Mouse (Mus musculus) skeletal muscle tissue, adult 2 months (tissue): ENCODE measurements around the gene Serpina3m.
"Not testable (repeated sequence)": the region's sequence is repeated elsewhere in the genome, so short reads cannot be mapped to it uniquely, and the experiment has no call there.

ENCODE experiments used
- DNase-seq: peaks from one replicate; pipeline ENCODE4 v3.0.0-alpha.2; 2012; ENCODE audit warnings: low read depth, low spot score

Gene Serpina3m

DNA sequence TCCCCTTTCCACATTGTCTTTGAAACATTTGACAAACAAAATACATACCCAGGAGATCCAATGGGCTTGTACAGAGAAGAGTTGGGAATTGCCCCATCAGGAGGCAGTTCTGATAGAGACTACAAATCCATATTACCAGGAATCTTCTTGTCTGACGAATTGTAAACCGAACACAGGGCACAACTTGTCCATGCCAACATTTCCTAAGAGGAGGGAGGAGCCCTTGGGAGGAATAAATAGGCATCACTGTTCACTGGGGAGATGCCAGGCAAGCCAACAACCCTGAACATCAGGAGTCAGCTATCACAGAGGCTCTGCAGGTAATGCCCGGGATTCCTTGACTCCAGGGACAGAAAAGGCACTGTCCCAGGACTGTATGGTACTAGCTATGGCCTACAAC, at the start of gene Serpina3m, which contains the start of gene Serpina3k:
Gene Serpina3m, plus strand, starts transcription at position 261 of the 400 bp plus-strand sequence.
Gene Serpina3k, plus strand, starts transcription at position 261 of the 400 bp plus-strand sequence.
- DNase-seq, result not testable (repeated sequence)

DNA sequence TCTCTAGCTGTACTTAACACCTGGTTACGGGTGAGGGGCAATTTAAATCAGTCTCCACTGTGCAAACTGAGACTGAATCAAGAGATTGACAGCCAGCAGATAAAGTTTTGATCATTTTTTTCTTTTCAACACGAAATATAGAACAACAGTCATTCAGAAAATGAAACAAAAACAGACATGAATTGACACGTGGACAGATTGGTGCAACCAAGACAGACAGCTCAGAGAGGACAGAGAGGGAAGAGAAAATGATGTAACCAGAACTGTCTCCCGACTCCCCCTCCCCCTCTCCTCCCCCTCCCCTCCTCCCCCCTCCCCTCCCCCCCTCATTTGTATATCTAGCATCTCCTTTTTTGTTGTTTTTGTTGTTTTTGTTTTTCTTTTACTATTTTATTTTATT, 48.4 kb upstream of the Serpina3m start:
- no peak for DNase-seq

DNA sequence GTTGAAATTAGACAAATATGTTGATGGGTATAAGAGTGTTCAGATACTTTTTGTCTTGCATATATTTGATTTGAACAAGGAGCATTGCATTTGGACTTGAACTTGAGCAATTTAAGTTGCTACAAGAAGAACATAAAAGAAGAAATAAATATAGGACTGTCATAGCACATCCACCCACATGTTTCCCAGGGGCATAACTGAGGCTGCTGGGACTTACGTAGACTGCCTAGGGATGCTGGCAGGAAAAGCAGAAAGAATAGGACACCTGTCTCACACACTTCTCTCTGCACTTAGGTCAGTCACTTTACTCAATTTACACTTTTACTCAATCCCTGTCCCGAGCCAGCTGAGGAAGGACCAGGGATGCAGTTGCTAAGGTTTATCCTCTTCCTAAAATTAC, 44.3 kb upstream of the Serpina3m start:
- DNase-seq, result no peak

DNA sequence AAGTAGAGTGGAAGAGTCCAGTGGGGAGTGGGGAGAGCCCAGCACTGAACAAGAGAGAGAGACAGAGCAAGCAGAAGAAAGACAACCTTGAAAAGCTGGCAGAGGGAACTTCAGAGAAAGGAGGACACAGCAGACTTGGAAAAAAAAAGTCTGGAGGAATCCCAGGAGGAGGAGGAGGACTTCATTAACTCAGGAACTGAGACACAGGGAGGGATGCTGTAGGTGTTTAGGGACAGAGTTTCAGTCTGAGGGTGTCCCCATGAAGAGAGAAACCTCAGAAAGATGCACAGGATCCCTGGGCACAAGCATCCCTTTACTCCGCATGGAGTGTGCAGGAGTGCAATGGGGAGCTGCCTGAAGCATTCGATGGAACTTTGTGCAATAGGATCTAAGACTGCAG, 40.2 kb upstream of the Serpina3m start:
- DNase-seq, result no peak

DNA sequence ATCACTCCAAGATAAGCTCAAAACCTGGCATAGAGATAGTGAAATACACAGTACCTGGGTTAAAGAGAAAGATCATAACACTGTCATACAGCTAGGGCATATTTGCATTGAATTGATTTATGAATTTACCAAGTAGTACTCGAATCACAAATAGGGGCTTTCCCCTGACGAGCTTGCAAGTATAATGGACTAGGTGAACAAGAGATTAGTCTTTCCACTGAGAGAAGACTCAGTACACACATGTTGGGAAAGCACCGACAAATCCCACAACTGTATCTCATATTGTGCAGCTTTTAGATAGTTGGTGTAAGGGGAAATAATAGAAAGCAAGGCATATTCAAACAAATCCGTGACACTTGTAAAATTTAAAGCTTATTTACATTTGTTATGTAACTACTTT, 32.3 kb upstream of the Serpina3m start:
- DNase-seq, result no peak

DNA sequence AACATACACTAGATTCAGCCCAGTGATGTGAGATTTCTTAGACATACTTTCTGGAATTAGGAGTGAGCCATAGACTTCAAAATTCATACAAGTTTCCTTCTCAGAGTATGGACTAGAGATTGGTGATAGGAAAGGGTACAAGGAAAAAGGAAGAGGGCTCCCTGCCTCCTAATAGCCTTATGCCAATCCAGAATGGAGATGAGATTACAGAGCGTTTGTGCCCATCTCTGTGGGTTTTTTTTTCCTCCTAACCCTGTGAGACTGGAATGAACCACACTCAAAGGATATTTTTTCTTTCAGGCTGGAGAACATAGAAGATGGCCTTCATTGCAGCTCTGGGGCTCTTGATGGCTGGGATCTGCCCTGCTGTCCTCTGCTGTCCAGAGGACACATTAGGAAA, 24.0 kb upstream of the Serpina3m start, which contains the start of gene Serpina3j:
Gene Serpina3j, plus strand, starts transcription at position 301 of the 400 bp plus-strand sequence.
- DNase-seq, result no peak

DNA sequence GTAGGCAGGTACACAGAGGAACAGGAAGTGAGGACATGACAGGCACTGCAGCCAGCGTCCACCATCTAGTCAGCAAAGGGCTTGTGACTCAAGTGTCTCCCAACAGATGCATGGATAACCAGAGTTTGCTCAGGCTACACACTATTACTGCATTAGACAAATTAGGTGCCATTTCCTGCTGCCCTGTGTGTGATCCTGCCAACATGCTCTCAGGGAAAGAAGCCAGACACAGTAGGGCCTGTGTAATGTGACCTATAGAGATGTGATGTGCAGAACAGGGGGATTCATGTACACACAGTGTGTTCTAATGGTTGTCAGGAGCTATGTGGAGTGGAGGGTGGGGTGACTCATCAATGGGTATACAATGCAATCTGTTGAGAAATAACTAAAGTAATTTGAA, 15.8 kb upstream of the Serpina3m start:
- no peak for DNase-seq

DNA sequence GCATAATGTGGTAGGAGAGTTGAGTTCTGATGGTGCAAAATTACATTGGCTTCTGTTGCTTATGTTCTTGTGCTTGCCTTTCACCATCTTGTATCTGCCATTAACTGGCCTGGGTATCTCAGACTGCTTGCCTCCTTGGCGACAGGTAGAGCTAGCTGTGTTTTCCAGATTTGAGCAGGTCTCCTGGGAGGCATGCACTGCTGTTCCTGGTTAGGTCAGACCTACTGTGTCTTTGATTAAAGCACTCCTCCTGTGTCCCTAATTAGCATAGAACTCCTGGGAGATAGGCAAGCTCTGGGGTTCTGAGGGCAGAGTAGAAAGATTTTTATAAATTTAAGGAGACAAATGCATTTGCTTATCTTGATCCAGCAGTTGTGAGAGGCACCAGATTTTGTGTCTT, 6.6 kb upstream of the Serpina3m start:
- no peak for DNase-seq

DNA sequence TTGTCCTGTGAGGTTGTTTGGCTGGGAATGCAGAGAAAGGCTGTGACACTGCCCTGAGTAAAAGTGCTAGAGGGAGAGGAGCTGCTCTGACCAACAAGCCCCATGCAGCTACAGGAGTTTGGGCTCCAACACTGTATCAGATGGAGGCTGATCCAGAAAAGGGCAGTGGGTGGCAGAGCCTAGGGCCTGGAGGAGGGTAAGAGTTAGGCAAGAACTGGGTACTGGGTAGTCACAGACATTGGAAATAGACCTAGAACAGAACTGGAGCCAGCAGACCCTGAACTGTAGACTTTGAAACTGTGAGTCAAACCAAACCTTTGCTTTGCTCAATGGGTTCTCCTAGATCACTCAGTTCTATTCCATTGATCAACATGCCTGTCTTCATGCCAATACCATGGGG, 1.4 kb upstream of the Serpina3m start:
- DNase-seq, result not testable (repeated sequence)

DNA sequence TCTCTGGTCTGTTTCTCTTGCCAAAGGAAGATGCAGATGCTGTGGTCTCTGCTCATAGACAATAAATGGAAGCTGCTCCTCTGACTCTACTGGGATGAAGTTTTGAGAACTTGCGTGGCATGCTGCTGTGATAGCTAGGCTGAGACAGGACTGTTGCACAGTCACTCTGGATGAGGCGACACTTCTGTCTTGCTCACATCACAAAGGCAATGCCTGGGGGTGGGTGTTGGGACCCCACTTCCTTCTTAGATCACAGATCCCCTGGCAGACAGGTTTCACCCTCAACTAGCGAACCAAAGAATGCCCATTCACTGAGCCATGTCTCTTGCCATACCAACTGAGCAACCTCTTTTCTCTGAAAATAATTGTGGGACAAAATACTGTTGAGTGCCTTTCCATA, 419 bp downstream of the Serpina3m start:
- DNase-seq, result no peak

DNA sequence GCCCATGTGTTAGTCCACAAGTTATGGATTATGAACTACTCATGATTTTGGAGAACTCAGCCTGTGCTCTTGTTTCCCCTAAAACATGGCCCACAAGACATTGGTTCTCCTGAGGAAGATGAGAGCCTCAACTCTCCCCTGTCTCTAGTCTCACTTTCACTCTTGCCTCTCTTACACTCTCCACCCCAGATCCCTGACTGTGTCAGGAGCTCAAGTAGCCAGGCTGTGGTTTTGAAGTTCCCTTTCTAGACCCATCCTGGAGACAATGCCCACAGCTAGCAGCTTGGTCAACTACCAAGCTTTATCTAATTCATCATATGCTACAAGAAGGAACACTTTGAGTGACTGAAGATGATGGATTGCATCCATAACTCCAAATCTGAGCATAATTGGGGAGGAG, 4.2 kb downstream of the Serpina3m start:
- not testable (repeated sequence) for DNase-seq

DNA sequence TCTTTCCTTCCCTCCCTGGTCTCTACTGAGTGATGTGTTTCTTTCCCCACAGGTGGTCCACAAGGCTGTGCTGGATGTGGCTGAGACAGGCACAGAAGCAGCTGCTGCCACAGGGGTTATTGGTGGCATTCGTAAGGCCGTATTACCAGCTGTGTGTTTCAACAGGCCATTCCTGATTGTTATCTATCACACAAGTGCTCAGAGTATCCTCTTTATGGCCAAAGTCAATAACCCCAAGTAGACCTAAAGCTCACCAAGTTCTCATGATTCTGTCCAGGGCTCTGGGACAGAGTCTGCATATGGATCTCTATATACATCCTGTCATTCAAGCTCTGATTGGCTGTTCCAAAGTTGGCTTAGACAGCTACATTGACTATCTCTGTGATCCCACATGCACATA, 6.9 kb downstream of the Serpina3m start:
- no peak for DNase-seq

DNA sequence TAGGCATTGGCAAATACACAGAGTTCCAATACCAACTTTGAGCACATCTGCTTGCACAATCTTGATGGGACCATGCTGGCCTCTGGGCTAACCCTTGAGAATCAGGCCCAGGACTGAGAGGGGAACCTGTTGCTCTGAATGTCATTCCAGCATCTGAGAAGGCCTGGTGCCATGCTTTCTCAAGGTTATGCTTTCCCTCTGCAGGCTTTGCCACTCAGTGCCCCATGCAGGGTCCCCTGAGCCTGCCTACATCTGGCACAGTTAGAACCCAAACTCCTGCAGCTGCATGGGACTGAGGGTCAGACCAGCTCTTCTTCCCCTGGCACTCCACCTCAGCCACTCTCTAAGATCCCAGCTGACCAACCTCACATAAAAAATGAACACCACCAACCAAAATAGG, 7.4 kb downstream of the Serpina3m start:
- no peak for DNase-seq

DNA sequence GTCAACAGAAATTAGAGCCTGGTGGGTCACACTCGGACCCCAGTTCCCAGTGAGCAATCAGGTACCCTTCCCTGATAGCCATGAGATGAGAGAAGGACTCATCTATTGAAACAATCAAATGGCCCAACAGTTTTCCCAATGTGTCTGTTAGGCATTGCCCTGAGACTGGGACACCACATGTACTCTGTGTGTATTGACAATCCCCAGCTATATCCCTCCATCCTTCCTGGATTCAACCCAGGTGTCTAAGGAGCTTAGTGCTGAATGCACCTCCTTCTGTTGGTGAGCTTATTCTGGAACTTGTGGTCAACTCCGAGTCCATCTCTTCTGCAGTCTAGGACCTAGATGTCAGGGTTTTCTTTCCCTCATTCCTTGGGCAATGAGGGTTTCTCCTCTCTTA, 8.8 kb downstream of the Serpina3m start:
- DNase-seq, result no peak

DNA sequence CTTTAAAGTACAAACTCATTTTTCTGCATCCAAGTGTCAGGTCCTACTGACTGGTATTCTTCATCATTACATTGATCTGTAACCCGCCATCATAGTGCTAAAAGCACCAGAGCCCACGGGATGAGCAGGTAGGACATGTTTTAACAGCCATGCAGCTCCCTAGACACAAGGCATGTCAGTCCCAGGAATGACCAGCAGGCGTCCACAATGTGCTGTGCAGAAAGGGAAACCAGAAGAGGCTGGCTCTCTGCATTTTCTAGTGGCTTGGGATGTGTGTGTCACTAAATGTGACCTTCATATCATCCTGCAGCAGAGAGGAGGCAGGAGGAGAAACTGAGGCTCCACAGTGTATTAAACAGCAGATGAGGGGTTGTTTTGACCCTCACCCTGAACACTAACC, 13.5 kb downstream of the Serpina3m start:
- DNase-seq, result not testable (repeated sequence)

DNA sequence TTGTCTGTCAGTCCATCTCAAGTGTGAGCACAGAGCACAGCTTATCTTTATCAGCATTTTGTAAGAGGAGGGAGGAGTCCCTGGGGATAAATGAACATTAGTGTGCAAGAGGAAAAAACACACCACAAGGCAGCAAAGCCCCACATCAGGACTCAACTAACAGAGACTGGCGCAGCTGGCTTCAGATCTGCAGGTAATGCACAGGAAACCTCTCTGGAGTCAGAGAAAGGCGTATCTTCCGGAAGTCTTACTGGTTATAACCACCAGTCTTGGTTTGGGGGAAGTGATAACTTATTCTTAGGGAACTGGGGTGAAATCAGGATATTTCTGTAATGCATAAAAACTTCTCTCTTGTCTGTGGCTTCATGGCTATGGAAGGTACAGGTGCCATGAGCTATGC, 17.7 kb downstream of the Serpina3m start:
- DNase-seq, result no peak

DNA sequence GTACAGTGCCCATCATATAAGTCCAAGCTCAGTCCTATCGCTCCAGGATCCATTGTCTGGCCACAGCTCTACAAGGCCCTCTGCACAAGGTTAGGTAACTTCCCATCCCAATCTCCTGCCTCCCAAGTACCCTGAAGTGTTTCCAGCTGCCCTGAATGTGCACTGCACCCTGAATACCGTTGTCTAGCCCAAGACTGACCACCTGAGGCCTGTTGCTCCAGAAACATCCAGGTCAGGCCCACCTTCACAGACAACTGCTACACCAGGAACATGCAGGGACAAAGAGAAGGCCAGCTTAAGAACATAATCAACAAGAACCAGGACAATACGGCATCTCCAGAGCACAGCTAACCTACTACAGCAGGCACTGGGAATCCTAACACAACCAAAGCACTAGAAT, 31.7 kb downstream of the Serpina3m start:
- DNase-seq, result no peak

DNA sequence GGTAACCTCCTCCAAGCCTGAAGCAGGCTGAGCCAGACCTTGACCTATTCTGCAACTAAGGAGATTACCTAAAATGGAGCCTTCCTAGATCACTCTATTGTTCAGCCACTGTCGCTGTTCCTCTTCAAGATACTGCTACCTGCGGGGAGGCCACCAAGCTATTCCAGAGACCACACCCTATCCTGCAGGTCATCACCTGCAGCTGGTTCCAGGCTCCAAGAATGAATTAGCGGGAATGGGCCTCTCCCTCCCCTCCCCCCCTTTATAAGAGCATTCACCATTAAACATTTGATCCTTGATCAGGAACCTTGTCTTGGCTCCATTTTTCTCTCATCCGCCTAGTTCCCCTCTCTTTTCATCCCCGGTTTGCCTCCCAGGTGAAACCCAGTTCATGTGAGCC, 38.9 kb downstream of the Serpina3m start:
- not testable (repeated sequence) for DNase-seq

DNA sequence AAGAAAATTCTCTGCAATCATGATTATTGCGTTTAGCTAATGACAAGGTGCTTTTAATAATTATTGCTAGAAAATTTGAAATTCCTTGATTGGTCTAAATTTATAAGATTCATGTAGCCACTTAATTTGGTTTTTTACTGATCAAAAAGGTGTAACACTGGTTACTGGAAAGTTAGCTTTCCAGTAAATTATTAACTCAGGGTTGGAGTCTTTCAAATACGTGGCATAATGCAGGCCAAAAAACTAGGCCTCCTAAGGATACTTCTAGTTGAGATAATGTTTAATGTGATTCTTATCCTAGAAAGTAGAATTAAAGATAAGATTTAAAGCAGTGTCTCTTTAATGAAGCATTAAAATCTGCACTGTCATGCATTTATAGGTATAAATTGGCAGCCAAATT, 40.1 kb downstream of the Serpina3m start:
- not testable (repeated sequence) for DNase-seq

DNA sequence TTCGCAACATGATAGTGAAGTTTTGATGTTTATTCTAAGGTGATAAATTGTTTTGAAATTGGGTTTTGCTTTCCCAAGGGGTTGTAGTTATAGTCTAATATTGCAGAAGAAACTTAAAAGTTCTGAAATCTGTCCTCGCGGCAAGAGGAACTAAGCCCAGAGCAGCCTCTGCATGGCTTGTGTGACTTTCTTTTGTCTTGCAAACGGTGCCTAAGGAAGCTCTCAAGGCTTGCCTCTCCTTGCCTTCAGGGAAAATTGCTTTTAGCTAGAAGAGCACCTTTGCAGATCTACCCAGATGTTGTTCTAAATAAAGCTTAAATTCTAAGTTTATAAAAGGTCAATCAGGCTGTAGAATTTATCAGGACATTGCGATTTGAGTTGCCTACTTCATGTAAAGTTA, 40.5 kb downstream of the Serpina3m start:
- DNase-seq, result not testable (repeated sequence)

DNA sequence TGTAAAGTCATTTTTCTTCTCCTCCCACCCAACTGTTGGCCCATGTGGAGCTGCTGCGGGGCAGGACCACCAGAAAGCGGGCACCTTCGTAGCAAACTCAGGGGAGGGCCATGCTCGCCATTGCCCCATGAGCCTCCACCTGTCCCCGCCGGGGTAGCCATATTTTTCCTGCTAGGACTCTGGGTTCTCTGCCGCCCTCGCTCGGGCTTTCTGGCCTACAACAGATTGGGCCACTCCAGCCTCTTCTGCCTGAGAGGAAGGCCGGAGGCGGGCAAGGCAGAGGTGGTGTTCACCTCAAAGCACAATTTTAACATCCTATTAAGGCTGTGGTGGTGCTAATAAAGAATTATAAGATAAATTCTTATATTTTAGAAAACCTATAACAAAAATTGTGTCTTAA, 41.6 kb downstream of the Serpina3m start:
- DNase-seq, result no peak

DNA sequence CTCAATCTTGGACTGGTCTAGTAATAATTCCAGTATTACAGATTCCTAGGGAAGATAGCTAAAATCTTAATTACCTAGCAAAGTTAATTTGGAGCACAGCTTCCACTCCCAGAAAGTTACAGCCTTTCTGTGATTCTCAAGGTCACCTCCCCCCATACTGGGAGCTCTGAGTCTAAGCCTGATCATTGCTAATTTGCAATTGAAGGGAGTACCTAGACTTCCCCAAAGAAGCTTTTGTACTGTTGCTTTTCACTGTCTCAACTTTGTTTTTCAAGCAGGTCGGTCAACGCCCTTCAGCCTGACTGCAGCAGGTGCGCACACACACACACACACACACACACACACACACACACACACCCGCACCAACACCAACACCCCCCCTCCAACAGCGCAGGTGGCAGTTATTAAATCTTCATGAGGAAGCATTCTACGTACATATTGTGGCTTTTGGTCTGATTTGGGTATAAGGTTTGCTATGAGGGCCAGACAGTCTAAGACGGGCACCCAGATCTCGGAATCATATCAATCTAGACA, 42.9 kb downstream of the Serpina3m start:
- not testable (repeated sequence) for DNase-seq

DNA sequence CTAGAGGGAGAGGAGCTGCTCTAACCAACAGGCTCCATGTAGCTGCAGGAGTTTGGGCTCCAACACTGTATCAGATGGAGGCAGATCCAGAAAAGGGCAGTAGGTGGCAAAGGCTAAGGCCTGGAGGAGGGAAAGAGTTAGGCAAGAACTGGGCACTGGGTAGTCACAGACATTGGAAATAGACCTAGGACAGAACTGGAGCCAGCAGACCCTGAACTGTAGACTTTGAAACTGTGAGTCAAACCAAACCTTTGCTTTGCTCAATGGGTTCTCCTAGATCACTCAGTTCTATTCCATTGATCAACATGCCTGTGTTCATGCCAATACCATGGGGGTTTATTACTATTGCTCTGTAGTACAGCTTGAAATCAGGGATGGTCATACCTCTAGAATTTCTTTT, 47.7 kb downstream of the Serpina3m start:
- DNase-seq, result not testable (repeated sequence)

DNA sequence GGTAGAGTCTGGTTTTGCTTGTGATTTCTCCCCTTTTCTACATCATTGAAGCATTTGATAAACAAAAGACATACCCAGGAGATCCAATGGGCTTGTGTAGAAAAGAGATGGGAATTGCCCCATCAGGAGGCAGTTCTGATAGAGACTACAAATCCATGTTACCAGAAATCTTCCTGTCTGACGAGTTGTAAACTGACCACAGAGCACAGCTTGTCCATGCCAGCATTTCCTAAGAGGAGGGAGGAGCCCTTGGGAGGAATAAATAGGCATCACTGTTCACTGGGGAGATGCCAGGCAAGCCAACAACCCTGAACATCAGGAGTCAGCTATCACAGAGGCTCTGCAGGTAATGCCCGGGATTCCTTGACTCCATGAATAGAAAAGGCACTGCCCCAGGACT, 48.6 kb downstream of the Serpina3m start:
- DNase-seq, result not testable (repeated sequence)
